Mouse (Mus musculus) embryonic fibroblast, embryonic 13.5 days (primary cell): ENCODE measurements around the gene Tfdp2.

Experiments
- CTCF ChIP-seq: IDR thresholded peaks from 2 replicates; pipeline ENCODE4 v1.5.1; 2011; ENCODE audit warnings: mild to moderate bottlenecking, control low read depth, low read length, moderate library complexity, borderline replicate concordance; ENCODE audit not compliant: insufficient read depth
- POLR2A ChIP-seq: IDR thresholded peaks from 2 replicates; pipeline ENCODE4 v1.6.1; 2011; ENCODE audit warnings: low read depth, mild to moderate bottlenecking, control low read depth, low read length, moderate library complexity

GRCm38 (mm10) chr9:96319333-96319732 lies 123.3 kb downstream of the Tfdp2 start:
- no peak for TF ChIP-seq POLR2A
- TF ChIP-seq CTCF: no peak
